Mouse (Mus musculus) cerebellum, postnatal 10 days (tissue): ENCODE data around the gene ccdc198.

Source experiments
- DNase-seq, 2 experiments: peaks; one replicate each; pipeline ENCODE4 v3.0.0; 2021; ENCODE audit warnings: mixed read lengths in 2 of 2

ccdc198 gene

GRCm38 (mm10) chr14:49197031-49197527, 48.2 kb downstream of the ccdc198 start:
- no peak for DNase-seq

GRCm38 (mm10) chr14:49186270-49186669, 59.0 kb downstream of the ccdc198 start:
- DNase-seq: no peak

GRCm38 (mm10) chr14:49179736-49180135, 65.5 kb downstream of the ccdc198 start:
- no peak for DNase-seq

GRCm38 (mm10) chr14:49173290-49174135, 71.8 kb downstream of the ccdc198 start:
- peak in 1 of 2 experiments; percentile 13 for DNase-seq

- DNase-seq: peak; percentile 73 to 77
Observed at GRCm38 (mm10) chr14:49172582-49172988, 72.7 kb downstream of the ccdc198 start.

- peak; percentile 96 to 98 for DNase-seq
Observed at GRCm38 (mm10) chr14:49171867-49172581, 73.2 kb downstream of the ccdc198 start, which contains the start of gene Naa30. TSS of gene Naa30 (plus strand) at chr14:49172226.

GRCm38 (mm10) chr14:49171286-49171685, 74.0 kb downstream of the ccdc198 start:
- no peak for DNase-seq
